Comparison of ENCODE assay signal across 12 mouse cellular contexts in the genomic region with DNA sequence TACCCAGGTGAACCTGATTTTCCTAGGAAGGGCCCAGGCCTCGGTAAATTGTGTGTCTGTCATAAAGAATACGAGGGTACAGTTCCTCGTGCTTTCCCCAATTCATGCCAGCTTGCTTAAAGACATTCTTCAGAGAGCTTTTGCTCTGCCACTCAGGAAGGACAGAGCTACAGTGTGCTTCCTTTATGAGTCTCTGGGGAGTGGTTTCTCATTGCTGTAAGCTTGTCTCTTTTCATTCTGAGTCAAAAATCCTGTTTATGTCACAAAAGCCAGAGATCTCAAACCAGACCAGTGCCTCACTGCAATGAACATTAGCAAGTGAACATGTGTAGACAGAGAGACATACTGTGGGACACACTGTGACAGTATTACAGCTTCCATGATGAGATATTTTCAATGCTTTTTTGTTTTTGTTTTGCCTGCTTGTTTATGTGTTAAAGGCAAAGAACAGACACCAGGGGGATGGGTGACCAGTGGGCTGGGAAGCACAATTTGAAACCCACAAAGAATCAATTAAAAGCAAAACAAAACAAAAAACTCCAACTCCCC. TPM values are rescaled to one million over a fixed set of nuclear protein-coding genes. Genes with fewer than 3 reads are reported as not detected.
A peak's percentile ranks its signal among the peaks of the same experiment; 100 is the strongest.
DNase-seq lines count a peak whose midpoint lies in the region; ATAC-seq and TF ChIP-seq lines count a peak whose summit lies in the region.
"Had no signal": no experiment of that assay in that cellular context is flagged by ENCODE, and none has a peak within 500 bp of the region (broad histone marks: within the 10 kb centered on the region; RNA-seq: fewer than 3 reads in every experiment).

No protein-coding gene starts in this region.

- WGBS in hindbrain, embryonic 13.5 days, result 58% methylated on average over 3 of the region's 3 CpGs
- WGBS in hindbrain, embryonic 12.5 days, result 59% methylated on average over 3 of the region's 3 CpGs
- 54% methylated on average over 3 of the region's 3 CpGs for WGBS in forebrain, embryonic 12.5 days
- 64% methylated on average over 3 of the region's 3 CpGs for WGBS in midbrain, embryonic 13.5 days
- WGBS in thymus, adult 2 months, result 11% methylated on average over 3 of the region's 3 CpGs

- peaks cover 7% of the 10 kb centered on the region; the same call in 1 of the 2 replicates for H3K4me1 ChIP-seq in hindbrain, embryonic 13.5 days (replicated peaks)
- H3K4me1 ChIP-seq in hindbrain, embryonic 12.5 days, result peaks cover 5% of the 10 kb centered on the region
- H3K4me1 ChIP-seq in forebrain, embryonic 12.5 days, result peaks cover 10% of the 10 kb centered on the region
- no peaks in the 10 kb centered on the region for H3K4me1 ChIP-seq in midbrain, embryonic 13.5 days (replicated peaks)
- no peaks in the 10 kb centered on the region for H3K4me1 ChIP-seq in thymus, adult 2 months (replicated peaks; ENCODE audit: control insufficient read depth, insufficient read depth, low read length)

- H3K4me3 ChIP-seq in hindbrain, embryonic 13.5 days, result no peak overlapping the region
- H3K4me3 ChIP-seq in hindbrain, embryonic 12.5 days, result no peak overlapping the region
- no peak overlapping the region for H3K4me3 ChIP-seq in forebrain, embryonic 12.5 days (replicated peaks)
- no peak overlapping the region for H3K4me3 ChIP-seq in midbrain, embryonic 13.5 days (replicated peaks)
- no peak overlapping the region for H3K4me3 ChIP-seq in thymus, adult 2 months (ENCODE audit: control insufficient read depth, insufficient read depth, low read length)
- H3K4me3 ChIP-seq: limb, embryonic 13.5 days had no signal

- H3K9me3 ChIP-seq in hindbrain, embryonic 13.5 days, result no peaks in the 10 kb centered on the region
- H3K9me3 ChIP-seq in hindbrain, embryonic 12.5 days (replicated peaks), result no peaks in the 10 kb centered on the region
- no peaks in the 10 kb centered on the region for H3K9me3 ChIP-seq in forebrain, embryonic 12.5 days
- H3K9me3 ChIP-seq in midbrain, embryonic 13.5 days, result no peaks in the 10 kb centered on the region
- H3K9me3 ChIP-seq: limb, embryonic 13.5 days had no signal

- ATAC-seq in hindbrain, embryonic 13.5 days (ENCODE audit: low FRiP score), result peak; percentile 57
- ATAC-seq in hindbrain, embryonic 12.5 days (ENCODE audit: low FRiP score), result no peak
- no peak for ATAC-seq in forebrain, embryonic 12.5 days (ENCODE audit: low FRiP score)
- ATAC-seq in midbrain, embryonic 13.5 days, result 0 out of 2 replicates have a peak, but pooled peaks have one; percentile 34

- TF ChIP-seq CTCF in thymus, adult 2 months (IDR thresholded peaks at IDR 0.05; ENCODE audit: borderline replicate concordance, control insufficient read depth, extremely low read depth, insufficient read depth, low read length, poor library complexity), result no peak

- H3K27me3 ChIP-seq in hindbrain, embryonic 13.5 days, result no peaks in the 10 kb centered on the region
- H3K27me3 ChIP-seq in hindbrain, embryonic 12.5 days, result no peaks in the 10 kb centered on the region
- H3K27me3 ChIP-seq in forebrain, embryonic 12.5 days, result no peaks in the 10 kb centered on the region
- no peaks in the 10 kb centered on the region for H3K27me3 ChIP-seq in midbrain, embryonic 13.5 days
- no peaks in the 10 kb centered on the region for H3K27me3 ChIP-seq in thymus, adult 2 months (ENCODE audit: control insufficient read depth, insufficient read depth, low read length)
- H3K27me3 ChIP-seq: limb, embryonic 13.5 days had no signal

- peak; percentile 36 for DNase-seq in 416B (ENCODE audit: low read depth)
- DNase-seq in thymus, adult 2 months, result no peak
- no peak for DNase-seq in layer of hippocampus, adult 18-20 months (ENCODE audit: low spot score in 2 of 2)
- DNase-seq in thymus, postnatal 14 days, result no peak
- DNase-seq: cerebellum, postnatal 25 days had no signal

- H3K9ac ChIP-seq in hindbrain, embryonic 13.5 days, result no peak overlapping the region
- no peak overlapping the region for H3K9ac ChIP-seq in hindbrain, embryonic 12.5 days
- H3K9ac ChIP-seq in forebrain, embryonic 12.5 days, result no peak overlapping the region
- H3K9ac ChIP-seq in midbrain, embryonic 13.5 days (replicated peaks), result no peak overlapping the region
- H3K9ac ChIP-seq: limb, embryonic 13.5 days had no signal

- peak overlapping the region; percentile 67 for H3K27ac ChIP-seq in hindbrain, embryonic 13.5 days
- no peak overlapping the region for H3K27ac ChIP-seq in hindbrain, embryonic 12.5 days
- H3K27ac ChIP-seq in forebrain, embryonic 12.5 days, result 0 out of 2 replicates have a peak overlapping the region, but pooled peaks have one; percentile 37
- 0 out of 2 replicates have a peak overlapping the region, but pooled peaks have one; percentile 14 for H3K27ac ChIP-seq in midbrain, embryonic 13.5 days
- H3K27ac ChIP-seq in thymus, adult 2 months (ENCODE audit: control insufficient read depth, insufficient read depth, low read length), result no peak overlapping the region
- H3K27ac ChIP-seq: limb, embryonic 13.5 days had no signal

- no peaks in the 10 kb centered on the region for H3K36me3 ChIP-seq in hindbrain, embryonic 13.5 days
- H3K36me3 ChIP-seq in hindbrain, embryonic 12.5 days, result no peaks in the 10 kb centered on the region
- no peaks in the 10 kb centered on the region for H3K36me3 ChIP-seq in forebrain, embryonic 12.5 days (replicated peaks)
- no peaks in the 10 kb centered on the region for H3K36me3 ChIP-seq in midbrain, embryonic 13.5 days
- no peaks in the 10 kb centered on the region for H3K36me3 ChIP-seq in thymus, adult 2 months (ENCODE audit: control insufficient read depth, insufficient read depth, low read length)
- H3K36me3 ChIP-seq: limb, embryonic 13.5 days had no signal

- TF ChIP-seq POLR2A in thymus, adult 2 months (IDR thresholded peaks at IDR 0.05; ENCODE audit: control insufficient read depth, extremely low read depth, insufficient read depth, low read length, poor library complexity), result no peak

- no peak overlapping the region for H3K4me2 ChIP-seq in hindbrain, embryonic 13.5 days
- no peak overlapping the region for H3K4me2 ChIP-seq in hindbrain, embryonic 12.5 days (replicated peaks)
- no peak overlapping the region for H3K4me2 ChIP-seq in forebrain, embryonic 12.5 days
- no peak overlapping the region for H3K4me2 ChIP-seq in midbrain, embryonic 13.5 days (replicated peaks)
- H3K4me2 ChIP-seq: limb, embryonic 13.5 days had no signal

RNA-seq across cellular contexts. Expression of a gene that starts 0.6 kb away (rescaled TPM):
- 2.3 and 3.4 TPM in 2 replicates for polyA plus RNA-seq in hindbrain, embryonic 13.5 days (2015; fragmentation: Nextera tagmentation; extraction: Ambion mirVana)
- 1.0 and 1.9 TPM in 2 replicates for polyA plus RNA-seq in hindbrain, embryonic 12.5 days (2016; fragmentation: Nextera tagmentation; extraction: Ambion mirVana)
- 0.44 and 0.93 TPM in 2 replicates for polyA plus RNA-seq in forebrain, embryonic 12.5 days (2016; fragmentation: Nextera tagmentation; extraction: Ambion mirVana)
- 0.90 and 1.0 TPM in 2 replicates for polyA plus RNA-seq in midbrain, embryonic 13.5 days (2015; fragmentation: Nextera tagmentation; extraction: Ambion mirVana)
- 3.0 and 3.8 TPM in 2 replicates for polyA plus RNA-seq in thymus, adult 2 months (2012; rRNA removed)
- 1 to 10 TPM; 1.6 TPM for total RNA-seq in layer of hippocampus, adult 18-20 months (2021)

RNA-seq across cellular contexts. Expression of a gene that starts 30.9 kb away (rescaled TPM):
- 0.54 and 2.2 TPM in 2 replicates for polyA plus RNA-seq in hindbrain, embryonic 13.5 days (2015; fragmentation: Nextera tagmentation; extraction: Ambion mirVana)
- 0.47 and 1.0 TPM in 2 replicates for polyA plus RNA-seq in hindbrain, embryonic 12.5 days (2016; fragmentation: Nextera tagmentation; extraction: Ambion mirVana)
- 0.19 TPM in 1 of 2 replicates, not detected in the other for polyA plus RNA-seq in forebrain, embryonic 12.5 days (2016; fragmentation: Nextera tagmentation; extraction: Ambion mirVana)
- polyA plus RNA-seq in midbrain, embryonic 13.5 days (2015; fragmentation: Nextera tagmentation; extraction: Ambion mirVana), result 0.09 and 0.20 TPM in 2 replicates
- polyA plus RNA-seq in thymus, adult 2 months (2012; rRNA removed), result 1.3 and 1.6 TPM in 2 replicates
- not detected for total RNA-seq in layer of hippocampus, adult 18-20 months (2021)
- polyA plus RNA-seq: limb, embryonic 13.5 days had no signal

RNA-seq across cellular contexts. Expression of a gene that starts 31.8 kb away (rescaled TPM):
- polyA plus RNA-seq in hindbrain, embryonic 13.5 days (2015; fragmentation: Nextera tagmentation; extraction: Ambion mirVana), result not detected in 2 replicates
- not detected in 2 replicates for polyA plus RNA-seq in hindbrain, embryonic 12.5 days (2016; fragmentation: Nextera tagmentation; extraction: Ambion mirVana)
- polyA plus RNA-seq in forebrain, embryonic 12.5 days (2016; fragmentation: Nextera tagmentation; extraction: Ambion mirVana), result not detected in 2 replicates
- not detected in 2 replicates for polyA plus RNA-seq in midbrain, embryonic 13.5 days (2015; fragmentation: Nextera tagmentation; extraction: Ambion mirVana)
- 0.08 and 0.09 TPM in 2 replicates for polyA plus RNA-seq in thymus, adult 2 months (2012; rRNA removed)
- under 1 TPM in 1 of 2 experiments, not detected in 1; 0.25 TPM for total RNA-seq in layer of hippocampus, adult 18-20 months (2021)
- polyA plus RNA-seq: limb, embryonic 13.5 days had no signal

RNA-seq across cellular contexts. Expression of a gene that starts 39.1 kb away (rescaled TPM):
- 1.1 and 2.1 TPM in 2 replicates for polyA plus RNA-seq in hindbrain, embryonic 13.5 days (2015; fragmentation: Nextera tagmentation; extraction: Ambion mirVana)
- 0.80 and 1.4 TPM in 2 replicates for polyA plus RNA-seq in hindbrain, embryonic 12.5 days (2016; fragmentation: Nextera tagmentation; extraction: Ambion mirVana)
- 0.55 and 0.70 TPM in 2 replicates for polyA plus RNA-seq in forebrain, embryonic 12.5 days (2016; fragmentation: Nextera tagmentation; extraction: Ambion mirVana)
- polyA plus RNA-seq in midbrain, embryonic 13.5 days (2015; fragmentation: Nextera tagmentation; extraction: Ambion mirVana), result 0.86 and 0.88 TPM in 2 replicates
- polyA plus RNA-seq in thymus, adult 2 months (2012; rRNA removed), result 0.94 and 1.1 TPM in 2 replicates
- total RNA-seq in layer of hippocampus, adult 18-20 months (2021), result 1 to 10 TPM in 1 of 2 experiments, under 1 TPM in 1; 0.20 to 1.4 TPM

RNA-seq across cellular contexts. Expression of a gene that starts 46.4 kb away (rescaled TPM):
- polyA plus RNA-seq in hindbrain, embryonic 13.5 days (2015; fragmentation: Nextera tagmentation; extraction: Ambion mirVana), result not detected in 2 replicates
- polyA plus RNA-seq in hindbrain, embryonic 12.5 days (2016; fragmentation: Nextera tagmentation; extraction: Ambion mirVana), result not detected in 2 replicates
- polyA plus RNA-seq in forebrain, embryonic 12.5 days (2016; fragmentation: Nextera tagmentation; extraction: Ambion mirVana), result not detected in 2 replicates
- not detected in 2 replicates for polyA plus RNA-seq in midbrain, embryonic 13.5 days (2015; fragmentation: Nextera tagmentation; extraction: Ambion mirVana)
- polyA plus RNA-seq in thymus, adult 2 months (2012; rRNA removed), result 0.06 TPM in 1 of 2 replicates, not detected in the other
- not detected for total RNA-seq in layer of hippocampus, adult 18-20 months (2021)
- total RNA-seq: adrenal gland, adult 18-20 months; gastrocnemius, postnatal 14 days had no signal
- polyA plus RNA-seq: limb, embryonic 13.5 days had no signal

Comparison
In these comparisons a context has a peak if more than half of its experiments do, and no peak if none do; other contexts are left out.
1. ATAC-seq: peak in hindbrain, embryonic 13.5 days (single experiment) and midbrain, embryonic 13.5 days (single experiment); none in hindbrain, embryonic 12.5 days (single experiment) and forebrain, embryonic 12.5 days (single experiment).
2. H3K27ac ChIP-seq: peak in hindbrain, embryonic 13.5 days (single experiment), forebrain, embryonic 12.5 days (single experiment) and midbrain, embryonic 13.5 days (single experiment); none in hindbrain, embryonic 12.5 days (single experiment) and thymus, adult 2 months (single experiment).